Mouse (Mus musculus): ENCODE data around the gene Ikzf2.

Ikzf2 gene

GRCm38 (mm10) chr1:69519356-69519755 lies 167.7 kb downstream of the Ikzf2 start:
- TF ChIP-seq GATA4 (IDR thresholded peaks at IDR 0.05; ENCODE audit: insufficient replicate concordance, low read length), result no peak

DNA sequence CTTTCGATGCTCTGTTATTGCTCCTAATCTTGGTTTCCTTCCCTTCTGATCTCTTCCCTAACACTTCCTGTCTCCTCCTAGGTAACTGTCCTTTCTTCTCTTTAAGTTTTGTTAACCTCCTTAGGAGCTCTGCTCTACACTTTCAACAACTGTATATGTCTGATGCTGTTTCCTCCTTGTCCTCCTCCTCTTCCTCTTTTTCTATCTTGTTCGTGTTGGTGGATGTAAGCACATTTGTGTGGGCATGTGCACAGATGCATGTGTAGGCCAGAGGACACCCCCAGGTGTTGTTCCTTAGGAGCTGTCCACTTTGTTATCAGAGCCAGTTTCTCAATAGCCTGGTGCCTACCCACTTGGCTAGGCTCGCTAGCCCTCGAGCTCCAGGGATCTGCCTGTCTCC lies 169.0 kb downstream of the Ikzf2 start:
- TF ChIP-seq GATA4 (IDR thresholded peaks at IDR 0.05; ENCODE audit: insufficient replicate concordance, low read length), result no peak

GRCm38 (mm10) chr1:69516144-69516543 lies 170.9 kb downstream of the Ikzf2 start:
- no peak for TF ChIP-seq GATA4 (IDR thresholded peaks at IDR 0.05; ENCODE audit: insufficient replicate concordance, low read length)

GRCm38 (mm10) chr1:69513595-69514250 lies 173.3 kb downstream of the Ikzf2 start:
- TF ChIP-seq GATA4 (IDR thresholded peaks at IDR 0.05; ENCODE audit: insufficient replicate concordance, low read length), result no peak

DNA sequence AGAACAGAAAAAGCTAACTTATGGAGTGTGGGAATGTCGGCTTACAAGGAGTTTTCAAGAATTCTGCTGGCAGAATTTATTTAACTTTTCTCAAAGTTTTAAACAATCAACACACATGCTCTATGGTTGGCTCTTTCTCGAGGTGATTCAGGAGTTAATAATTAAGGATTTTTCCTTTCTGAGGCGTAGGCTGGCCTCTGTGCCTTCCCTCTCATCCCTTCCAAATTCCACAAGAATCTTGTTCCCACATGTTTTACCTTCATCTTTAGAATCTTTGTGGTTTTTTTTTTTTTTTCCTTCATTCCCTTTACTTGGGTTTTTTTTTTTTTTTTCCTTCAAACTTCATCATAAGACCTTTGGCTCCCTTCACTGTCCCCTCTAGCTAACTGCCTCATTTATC lies 178.8 kb downstream of the Ikzf2 start:
- no peak for TF ChIP-seq GATA4 (IDR thresholded peaks at IDR 0.05; ENCODE audit: insufficient replicate concordance, low read length)

DNA sequence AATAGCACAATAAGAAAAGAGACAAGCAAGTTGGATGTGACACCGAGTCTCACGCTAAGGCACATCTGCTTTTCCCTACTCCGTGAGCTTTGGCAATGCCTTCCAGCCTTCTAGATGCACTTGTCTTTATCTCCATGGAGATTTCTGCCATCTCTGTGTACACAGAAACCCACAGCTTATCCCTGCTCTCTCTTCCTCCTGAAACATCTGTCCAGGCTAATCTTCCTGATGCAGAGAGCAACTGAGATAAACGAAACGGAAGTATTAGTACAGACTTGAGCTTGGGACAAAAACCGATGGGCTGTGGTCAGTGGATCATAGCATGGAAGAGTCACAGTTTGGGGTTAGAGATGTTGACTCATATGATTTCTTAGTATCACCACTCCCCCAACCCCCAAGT lies 179.5 kb downstream of the Ikzf2 start:
- no peak for TF ChIP-seq GATA4 (IDR thresholded peaks at IDR 0.05; ENCODE audit: insufficient replicate concordance, low read length)

DNA sequence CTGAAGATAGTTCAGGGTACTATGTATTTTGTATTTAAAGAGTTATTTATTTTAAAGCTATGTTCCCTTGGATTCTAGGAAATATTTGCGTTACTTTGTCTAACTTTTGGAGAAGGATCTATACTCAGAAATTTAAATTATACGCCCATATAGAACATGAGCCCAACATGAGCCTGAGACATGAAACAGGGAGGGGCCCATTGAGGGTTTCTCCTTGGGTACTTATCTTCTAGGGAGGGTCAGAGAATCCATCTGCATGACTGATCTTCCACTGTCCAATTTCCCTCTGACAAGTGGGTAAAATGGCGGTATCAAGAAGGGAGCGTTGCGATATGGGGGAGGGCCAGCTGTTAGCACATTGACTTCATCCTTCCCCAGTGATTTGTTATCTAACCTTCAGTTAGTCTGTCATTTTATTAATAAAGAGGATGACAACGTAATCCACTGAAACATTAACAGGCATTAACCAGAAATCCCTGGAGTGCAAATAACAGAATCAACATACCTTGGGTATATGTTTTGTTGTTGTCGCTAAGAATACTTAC lies 180.4 kb downstream of the Ikzf2 start:
- TF ChIP-seq GATA4 (IDR thresholded peaks at IDR 0.05; ENCODE audit: insufficient replicate concordance, low read length), result no peak

- no peak for TF ChIP-seq GATA4 (IDR thresholded peaks at IDR 0.05; ENCODE audit: insufficient replicate concordance, low read length)
Observed at GRCm38 (mm10) chr1:69506011-69506410, 181.0 kb downstream of the Ikzf2 start.

DNA sequence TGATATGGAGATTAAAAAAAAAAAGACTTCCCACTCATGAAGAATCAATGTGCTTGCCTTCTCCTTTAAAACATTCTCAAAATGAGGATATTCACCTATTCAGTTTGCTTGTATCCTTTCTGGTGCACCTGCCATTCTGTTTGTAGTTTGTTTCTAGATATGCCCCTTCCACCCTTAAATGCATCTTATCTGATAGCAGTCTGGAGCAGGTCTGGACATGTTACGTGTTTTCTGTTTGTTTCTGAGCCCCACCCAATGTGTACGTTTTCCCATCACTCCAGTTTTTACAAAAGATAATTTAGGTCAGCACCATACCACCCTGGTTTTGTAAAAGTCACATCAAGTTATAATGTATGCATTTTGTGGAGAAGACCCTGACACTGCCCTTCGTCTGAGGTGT lies 186.7 kb downstream of the Ikzf2 start:
- TF ChIP-seq GATA4 (IDR thresholded peaks at IDR 0.05; ENCODE audit: insufficient replicate concordance, low read length), result no peak

DNA sequence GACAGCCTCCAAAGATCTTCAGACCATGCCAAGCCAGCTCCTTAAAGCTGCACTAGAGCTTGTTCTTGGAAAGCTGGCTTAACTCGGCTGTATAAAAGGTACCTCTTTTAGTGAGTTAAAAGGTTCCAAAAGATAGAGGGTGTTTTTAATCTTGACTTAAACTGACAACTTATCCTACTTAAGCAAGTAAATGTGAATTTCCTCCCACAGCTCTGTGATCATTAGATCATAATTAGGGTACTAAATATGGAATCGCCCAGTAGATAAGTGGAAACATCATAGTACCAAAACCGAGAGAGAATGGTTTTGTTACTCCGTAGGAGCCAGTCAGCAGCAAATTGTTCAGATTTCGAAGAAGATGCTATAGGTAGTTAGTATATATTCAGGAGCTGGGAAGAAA lies 187.4 kb downstream of the Ikzf2 start:
- TF ChIP-seq GATA4 (IDR thresholded peaks at IDR 0.05; ENCODE audit: insufficient replicate concordance, low read length), result no peak

DNA sequence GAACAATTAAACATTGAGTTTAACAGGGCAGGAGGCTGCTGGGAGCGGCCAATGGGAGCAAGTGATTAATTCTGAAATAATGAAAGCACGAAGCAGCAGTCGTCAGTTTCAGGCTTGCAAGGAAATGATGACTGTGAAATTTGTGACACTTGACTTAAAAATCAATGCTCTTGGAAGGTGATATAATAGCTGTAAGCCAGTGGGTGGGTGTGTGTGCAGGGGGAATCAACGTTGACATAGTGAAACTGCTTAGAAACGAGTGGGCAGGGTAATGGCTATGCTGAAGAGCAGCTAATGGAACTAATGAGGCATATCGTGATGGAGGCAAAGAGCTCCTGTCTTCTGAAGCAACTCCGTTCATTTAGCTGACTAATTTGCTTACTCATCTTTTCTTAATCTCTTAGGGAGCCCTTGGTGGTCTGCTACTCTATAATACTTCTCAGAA lies 188.2 kb downstream of the Ikzf2 start:
- no peak for TF ChIP-seq GATA4 (IDR thresholded peaks at IDR 0.05; ENCODE audit: insufficient replicate concordance, low read length)

- no peak for TF ChIP-seq GATA4 (IDR thresholded peaks at IDR 0.05; ENCODE audit: insufficient replicate concordance, low read length)
Observed at GRCm38 (mm10) chr1:69496055-69496454, 191.0 kb downstream of the Ikzf2 start.

GRCm38 (mm10) chr1:69493309-69494047 lies 193.6 kb downstream of the Ikzf2 start:
- TF ChIP-seq GATA4 (IDR thresholded peaks at IDR 0.05; ENCODE audit: insufficient replicate concordance, low read length), result no peak

GRCm38 (mm10) chr1:69492013-69492412 lies 195.0 kb downstream of the Ikzf2 start:
- no peak for TF ChIP-seq GATA4 (IDR thresholded peaks at IDR 0.05; ENCODE audit: insufficient replicate concordance, low read length)

- TF ChIP-seq GATA4 (IDR thresholded peaks at IDR 0.05; ENCODE audit: insufficient replicate concordance, low read length), result no peak
Observed at GRCm38 (mm10) chr1:69489026-69489425, 198.0 kb downstream of the Ikzf2 start.

DNA sequence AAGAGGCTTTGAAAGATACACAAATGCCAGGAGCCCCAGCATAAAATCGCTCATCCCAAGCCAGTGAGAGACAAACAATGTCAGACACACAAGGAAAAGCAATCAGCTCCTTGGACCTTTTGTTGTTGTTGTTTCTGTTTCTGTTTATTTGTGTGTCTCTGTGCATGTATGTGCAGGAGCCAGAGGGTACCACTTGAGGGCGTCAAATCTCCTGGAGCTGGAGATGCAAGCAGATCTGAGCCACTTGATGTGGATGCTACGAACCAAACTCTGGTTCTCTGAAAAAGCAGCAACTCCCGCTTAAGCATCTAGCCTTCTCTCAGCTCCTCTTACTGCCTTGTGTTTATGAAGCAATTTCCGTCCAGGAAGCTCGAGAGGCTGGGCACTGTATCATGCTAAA lies 198.4 kb downstream of the Ikzf2 start:
- TF ChIP-seq GATA4 (IDR thresholded peaks at IDR 0.05; ENCODE audit: insufficient replicate concordance, low read length), result no peak
